Mouse (Mus musculus): ENCODE data around the gene Inpp4b.

- no peak for TF ChIP-seq CTCF (IDR thresholded peaks at IDR 0.05; ENCODE audit: low read depth, low read length)
- TF ChIP-seq POLR2AphosphoS5 (IDR thresholded peaks at IDR 0.05; ENCODE audit: insufficient replicate concordance, low read depth, low read length): no peak
- no peak for TF ChIP-seq GATA1 (IDR thresholded peaks at IDR 0.05; ENCODE audit: borderline replicate concordance, low read length)
- TF ChIP-seq GATA2 (IDR thresholded peaks at IDR 0.05; ENCODE audit: borderline replicate concordance, low read depth, low read length): no peak
Measured at GRCm38 (mm10) chr8:81996239-81996638, 653.9 kb downstream of the Inpp4b start.

Data from G1E (cell line).